Mouse (Mus musculus) skeletal muscle tissue, adult 2 months (tissue): ENCODE results near the gene Gm813.

Experiments used
- DNase-seq: peaks from one replicate; pipeline ENCODE4 v3.0.0-alpha.2; 2012; ENCODE audit warnings: low read depth, low spot score

Gene Gm813

DNA sequence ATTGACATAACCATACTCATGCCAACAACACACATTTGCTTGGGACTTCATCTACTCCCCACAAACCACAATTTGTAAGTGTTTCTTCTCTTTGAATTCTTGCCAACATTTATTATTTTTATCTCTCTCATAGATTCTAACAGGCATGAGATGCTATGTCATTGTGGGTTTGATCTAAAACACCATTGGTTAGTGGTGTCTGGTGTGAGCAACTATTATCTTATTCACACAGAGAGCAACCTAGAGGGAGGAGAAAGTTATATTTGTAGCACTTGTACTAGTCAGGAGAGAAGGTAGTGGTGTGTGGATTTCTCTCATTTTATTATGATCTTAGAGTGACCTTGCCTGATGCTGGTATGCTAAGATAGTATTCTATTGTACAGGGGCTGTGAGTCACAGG, 12.1 kb downstream of the Gm813 start:
- DNase-seq: no peak

DNA sequence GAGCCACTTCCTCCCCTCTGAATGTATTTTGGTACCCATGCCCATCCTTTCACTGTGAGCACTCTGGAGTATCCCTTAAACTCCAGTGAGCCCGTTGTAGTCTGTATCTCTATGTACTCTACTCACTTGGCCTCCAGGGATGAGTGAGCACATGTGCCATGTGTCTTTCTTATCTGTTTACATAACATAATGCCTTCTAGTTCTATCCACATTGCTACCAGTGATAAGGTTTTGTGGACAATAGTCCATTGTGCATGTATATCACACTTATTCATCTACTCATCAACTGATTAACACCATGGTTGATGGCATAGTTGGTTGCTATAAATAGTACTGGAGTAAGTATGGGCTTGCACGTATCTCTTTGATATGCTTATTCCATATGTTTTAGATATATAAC, 12.9 kb downstream of the Gm813 start:
- DNase-seq: no peak

- DNase-seq: peak; percentile 93
Observed at GRCm38 (mm10) chr16:58600846-58601245, 15.9 kb downstream of the Gm813 start.

DNA sequence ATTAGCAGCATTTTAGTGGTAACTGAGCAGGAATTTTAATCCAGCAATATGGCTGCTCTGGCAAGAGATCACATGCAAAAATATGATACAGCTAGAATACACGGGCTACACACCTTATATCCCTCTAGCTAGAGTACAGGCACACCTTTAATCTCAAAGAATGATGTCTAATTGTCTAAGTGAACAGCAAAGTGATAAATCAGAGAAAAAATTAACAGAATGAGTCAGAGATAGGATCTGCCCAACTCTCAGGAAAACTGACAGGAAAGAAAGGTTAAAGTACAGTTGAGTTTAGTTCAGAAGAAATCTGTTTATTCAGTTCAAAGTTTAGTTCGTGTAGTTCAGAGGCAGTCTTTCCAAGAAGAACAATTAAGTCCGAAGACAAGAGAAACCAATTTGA, 25.5 kb downstream of the Gm813 start:
- DNase-seq: no peak

DNA sequence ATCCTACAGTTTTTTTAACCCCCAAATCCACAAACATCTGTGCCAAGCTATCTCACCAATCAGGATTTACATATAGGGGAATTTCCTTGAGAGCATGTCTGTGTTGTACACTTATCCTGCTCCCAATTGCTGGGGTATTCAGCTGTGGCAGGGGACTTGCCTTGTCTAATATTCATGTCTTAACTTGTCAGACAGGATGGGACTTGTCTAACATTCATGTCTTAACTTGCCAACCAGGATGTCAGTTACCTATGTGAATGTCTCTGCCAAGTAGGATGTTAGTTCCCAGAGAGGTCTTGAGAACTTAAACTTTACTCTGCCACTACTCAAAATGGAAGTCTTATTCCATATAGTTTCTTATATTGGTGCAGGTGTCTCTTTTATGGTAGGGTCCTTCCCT, 27.3 kb downstream of the Gm813 start:
- no peak for DNase-seq

- DNase-seq: no peak
Observed at GRCm38 (mm10) chr16:58573949-58574722, 42.6 kb downstream of the Gm813 start.

- no peak for DNase-seq
Observed at GRCm38 (mm10) chr16:58570694-58571264, 46.0 kb downstream of the Gm813 start.
